Mouse (Mus musculus): ENCODE data around the gene Znrf2. TPM values are rescaled to one million over a fixed set of nuclear protein-coding genes. Genes with fewer than 3 reads are reported as not detected.
"Not testable (repeated sequence)": the region's sequence is repeated elsewhere in the genome, so short reads cannot be mapped to it uniquely, and the experiment has no call there.

Znrf2 gene
- total RNA-seq, 2 experiments from 2014 or later: 17.7 to 18.1 TPM

- no peak for DNase-seq
Observed at GRCm38 (mm10) chr6:54851778-54852177, 35.1 kb downstream of the Znrf2 start.

GRCm38 (mm10) chr6:54852669-54853068, 36.0 kb downstream of the Znrf2 start:
- no peak for DNase-seq

- DNase-seq: no peak
Observed at GRCm38 (mm10) chr6:54854859-54855258, 38.1 kb downstream of the Znrf2 start.

GRCm38 (mm10) chr6:54855801-54856583, 39.3 kb downstream of the Znrf2 start:
- DNase-seq: no peak

- DNase-seq: not testable (repeated sequence)
Observed at GRCm38 (mm10) chr6:54859159-54859558, 42.4 kb downstream of the Znrf2 start.

- no peak for DNase-seq
Observed at GRCm38 (mm10) chr6:54860180-54860579, 43.5 kb downstream of the Znrf2 start.

- no peak for DNase-seq
Observed at GRCm38 (mm10) chr6:54866731-54867410, 50.2 kb downstream of the Znrf2 start.

GRCm38 (mm10) chr6:54867411-54867745, 50.7 kb downstream of the Znrf2 start:
- no peak for DNase-seq

- DNase-seq: no peak
Observed at GRCm38 (mm10) chr6:54873029-54873428, 56.3 kb downstream of the Znrf2 start.

GRCm38 (mm10) chr6:54876782-54877181, 60.1 kb downstream of the Znrf2 start:
- DNase-seq: peak in 1 of 2 experiments; percentile 17

- DNase-seq: no peak
Observed at GRCm38 (mm10) chr6:54877651-54878050, 60.9 kb downstream of the Znrf2 start.

GRCm38 (mm10) chr6:54878546-54878945, 61.8 kb downstream of the Znrf2 start:
- DNase-seq: no peak

GRCm38 (mm10) chr6:54880086-54880485, 63.4 kb downstream of the Znrf2 start:
- DNase-seq: peak; percentile 10 to 26

- DNase-seq: no peak
Observed at GRCm38 (mm10) chr6:54883424-54883823, 66.7 kb downstream of the Znrf2 start.

GRCm38 (mm10) chr6:54886195-54886594, 69.5 kb downstream of the Znrf2 start:
- DNase-seq: no peak

GRCm38 (mm10) chr6:54890221-54890620, 73.5 kb downstream of the Znrf2 start:
- no peak for DNase-seq

GRCm38 (mm10) chr6:54891384-54891783, 74.7 kb downstream of the Znrf2 start:
- no peak for DNase-seq

GRCm38 (mm10) chr6:54900256-54900655, 83.5 kb downstream of the Znrf2 start:
- no peak for DNase-seq

GRCm38 (mm10) chr6:54902547-54902946, 85.8 kb downstream of the Znrf2 start:
- no peak for DNase-seq

GRCm38 (mm10) chr6:54906053-54907040, 89.6 kb downstream of the Znrf2 start:
- DNase-seq: peak; percentile 64 to 76

- no peak for DNase-seq
Observed at GRCm38 (mm10) chr6:54914977-54915376, 98.3 kb downstream of the Znrf2 start.

GRCm38 (mm10) chr6:54916163-54916562, 99.4 kb downstream of the Znrf2 start:
- DNase-seq: no peak

All from heart, adult 18-20 months (tissue).